Mouse (Mus musculus) limb, embryonic 14.5 days (tissue): ENCODE results near the gene Lmx1a. TPM values are rescaled to one million over a fixed set of nuclear protein-coding genes. Genes with fewer than 3 reads are reported as not detected.

Source experiments
- ATAC-seq: fragments of 200-750 bp; cut with Nextera tagmentation; 2 replicates; pipeline ENCODE4 v1.8.0; 2017; ENCODE audit warnings: low read depth, moderate number of reproducible peaks, moderate TSS enrichment; ENCODE audit not compliant: low FRiP score
- DNase-seq: peaks from one replicate; pipeline ENCODE4 v3.0.0-alpha.2; 2015; ENCODE audit warnings: low spot score
- H3K27ac ChIP-seq: fragments of 300-500 bp; sonication (generic); replicated peaks from 2 replicates; pipeline ENCODE4 v1.5.1; 2014; ENCODE audit warnings: low read depth, mild to moderate bottlenecking, low read length, moderate library complexity, mixed read lengths
- H3K27me3 ChIP-seq: fragments of 300-500 bp; sonication (generic); 2 replicates; pipeline ENCODE4 v1.6.1; 2014; ENCODE audit warnings: low read length, mixed read lengths; ENCODE audit not compliant: control insufficient read depth, insufficient read depth
- H3K36me3 ChIP-seq: fragments of 300-500 bp; sonication (generic); 2 replicates; pipeline ENCODE4 v1.6.1; 2014; ENCODE audit warnings: mild to moderate bottlenecking, low read length, moderate library complexity, mixed read lengths; ENCODE audit not compliant: control insufficient read depth, insufficient read depth
- H3K4me1 ChIP-seq: fragments of 300-500 bp; sonication (generic); 2 replicates; pipeline ENCODE4 v1.6.1; 2014; ENCODE audit warnings: antibody characterized with exemption, low read length, mixed read lengths; ENCODE audit not compliant: control insufficient read depth, insufficient read depth
- H3K4me2 ChIP-seq: fragments of 300-500 bp; sonication (generic); replicated peaks from 2 replicates; pipeline ENCODE4 v1.6.1; 2014; ENCODE audit warnings: low read depth, mild to moderate bottlenecking, low read length, moderate library complexity; ENCODE audit not compliant: severe bottlenecking
- H3K4me3 ChIP-seq: fragments of 300-500 bp; sonication (generic); replicated peaks from 2 replicates; pipeline ENCODE4 v1.5.1; 2014; ENCODE audit warnings: low read length
- H3K9ac ChIP-seq: fragments of 300-500 bp; sonication (generic); 2 replicates; pipeline ENCODE4 v1.6.1; 2014; ENCODE audit warnings: mild to moderate bottlenecking, low read depth, low read length, moderate library complexity; ENCODE audit not compliant: severe bottlenecking
- H3K9me3 ChIP-seq: fragments of 300-500 bp; sonication (generic); 2 replicates; pipeline ENCODE4 v1.6.1; 2016; ENCODE audit warnings: low read length; ENCODE audit not compliant: control insufficient read depth
- POLR2A ChIP-seq: fragments of 200-500 bp; IDR thresholded peaks from 2 replicates; pipeline ENCODE4 v1.8.0; 2012; ENCODE audit warnings: inconsistent platforms, mild to moderate bottlenecking, moderate library complexity, borderline replicate concordance; ENCODE audit not compliant: insufficient read depth, insufficient read length; ENCODE audit errors: extremely low read depth
- WGBS: fragments of 180-500 bp; shearing (Covaris S2); extraction: QIAGEN DNeasy Blood & Tissue Kit; methylation state at CpG from one replicate; pipeline ENCODE4 v1.1.7; 2014; 5-methylcytosine and 5-hydroxymethylcytosine counted together
- polyA plus RNA-seq, 2 experiments: library from polyadenylated mRNA; depleted of rRNA in 1 of 2; stranded (reverse) in 1 of 2; unstranded in 1 of 2; fragments of >200 nt; fragmentation: Nextera tagmentation in 1 of 2; extraction: Ambion mirVana in 1 of 2; gene quantifications; 2 replicates each; pipeline versions ENCODE4 v1.2.1 to v1.2.3; 2012 to 2014

The Lmx1a gene
- polyA plus RNA-seq, 2 experiments, result 0.37 to 0.57 TPM

- DNase-seq (no peak), ATAC-seq (no peak)
- Histone ChIP-seq H3K27ac (no peak overlapping the region), H3K27me3 (peaks cover 43% of the 10 kb centered on the region), H3K4me2 (no peak overlapping the region), H3K4me3 (no peak overlapping the region), H3K36me3 (no peaks in the 10 kb centered on the region), H3K9me3 (no peaks in the 10 kb centered on the region), H3K9ac (no peak overlapping the region), H3K4me1 (peaks cover 8% of the 10 kb centered on the region)
- no peak for TF ChIP-seq POLR2A
- 94% methylated on average over 3 of the region's 3 CpGs for WGBS
Observed at GRCm38 (mm10) chr1:167659065-167659464, 30.0 kb upstream of the Lmx1a start.

DNA sequence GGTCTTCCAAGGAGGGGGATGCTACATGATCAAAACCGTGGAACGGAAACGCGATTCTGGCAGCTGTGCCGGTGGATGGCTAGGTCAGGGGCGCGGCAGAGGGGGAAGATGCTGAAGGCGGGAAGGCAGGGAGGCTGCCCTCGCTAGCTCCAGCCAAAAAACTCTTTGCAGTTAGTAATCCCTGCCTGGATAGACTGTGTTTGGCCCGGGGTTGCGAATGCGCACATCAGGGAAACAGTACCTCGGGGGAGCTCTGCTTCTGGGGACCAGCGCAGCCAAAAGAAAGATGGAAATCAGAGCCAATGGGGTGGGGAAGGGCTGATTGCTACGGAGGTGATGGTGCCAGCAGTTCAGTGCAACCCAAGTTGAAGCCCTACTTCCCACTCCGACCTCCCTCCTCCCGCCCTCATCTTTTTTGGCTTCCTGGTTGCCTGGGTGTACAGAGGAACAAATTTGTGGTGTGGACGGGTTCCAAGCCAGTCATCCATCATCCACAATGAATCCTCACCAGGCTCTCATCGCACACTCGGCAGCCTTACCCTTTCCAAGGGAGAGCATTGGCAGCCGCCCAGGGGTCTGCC lies 28.4 kb upstream of the Lmx1a start:
- H3K4me2 ChIP-seq, result peak overlapping the region; percentile 57
- H3K4me1 ChIP-seq, result peaks cover 8% of the 10 kb centered on the region
- peak; percentile 61 for ATAC-seq
- DNase-seq, result peak; percentile 84
- H3K27ac ChIP-seq, result 0 out of 2 replicates have a peak overlapping the region, but pooled peaks have one; percentile 8
- no peaks in the 10 kb centered on the region for H3K9me3 ChIP-seq
- TF ChIP-seq POLR2A, result no peak
- WGBS, result 0% methylated on average over 21 of the region's 21 CpGs
- H3K27me3 ChIP-seq, result peaks cover 43% of the 10 kb centered on the region
- H3K9ac ChIP-seq, result peak overlapping the region; percentile 31
- H3K36me3 ChIP-seq, result no peaks in the 10 kb centered on the region
- peak overlapping the region; percentile 29 for H3K4me3 ChIP-seq

DNA sequence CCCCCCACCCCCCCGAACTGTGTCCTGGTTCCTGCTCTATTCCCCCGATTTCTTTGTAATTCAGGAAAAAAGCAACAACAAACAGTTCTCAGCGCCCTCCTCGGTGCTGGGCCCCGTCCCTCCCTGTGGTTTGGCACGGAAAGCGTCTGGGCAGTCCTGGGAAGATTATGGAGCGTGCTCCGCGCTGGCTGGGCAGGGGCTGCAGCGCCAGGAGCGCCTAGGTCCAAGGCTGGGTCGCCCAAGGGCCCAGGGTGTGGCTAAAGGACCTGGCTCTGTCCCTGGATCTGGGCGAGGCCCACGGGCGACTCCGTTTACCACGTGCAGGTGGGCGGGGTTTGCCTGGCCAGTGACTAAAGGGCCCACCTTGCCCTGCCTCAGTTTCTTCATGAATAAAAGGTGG lies 27.9 kb upstream of the Lmx1a start:
- peak overlapping the region; percentile 31 for H3K9ac ChIP-seq
- 0 out of 2 replicates have a peak overlapping the region, but pooled peaks have one; percentile 8 for H3K27ac ChIP-seq
- peak overlapping the region; percentile 29 for H3K4me3 ChIP-seq
- 2% methylated on average over 19 of the region's 19 CpGs for WGBS
- no peak for TF ChIP-seq POLR2A
- no peak for DNase-seq
- H3K4me1 ChIP-seq, result peaks cover 8% of the 10 kb centered on the region
- H3K27me3 ChIP-seq, result peaks cover 43% of the 10 kb centered on the region
- H3K9me3 ChIP-seq, result no peaks in the 10 kb centered on the region
- ATAC-seq, result peak; percentile 43
- no peaks in the 10 kb centered on the region for H3K36me3 ChIP-seq
- H3K4me2 ChIP-seq, result peak overlapping the region; percentile 57

DNA sequence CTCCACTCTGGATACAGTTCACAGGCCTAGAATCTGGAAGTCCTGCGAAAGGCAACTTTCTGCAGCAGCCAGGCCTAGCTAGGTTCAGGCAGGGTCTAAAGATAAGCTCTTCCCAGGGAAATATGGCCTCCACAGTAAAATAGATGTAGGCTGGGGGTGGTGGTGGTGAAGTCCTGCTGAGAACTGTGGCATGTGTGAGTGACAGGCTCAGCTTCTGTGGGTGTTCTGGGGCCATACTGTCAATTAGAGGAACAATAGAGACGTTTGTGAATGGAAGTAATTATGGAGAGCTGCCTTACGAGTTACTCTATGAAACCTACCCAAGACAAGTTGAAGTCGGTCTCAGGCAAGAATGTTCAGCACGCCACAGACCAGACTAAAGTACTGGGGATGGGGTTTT lies 25.9 kb upstream of the Lmx1a start:
- no peak overlapping the region for H3K4me3 ChIP-seq
- H3K27ac ChIP-seq, result no peak overlapping the region
- no peak overlapping the region for H3K9ac ChIP-seq
- 38% methylated on average over 5 of the region's 5 CpGs for WGBS
- no peaks in the 10 kb centered on the region for H3K36me3 ChIP-seq
- DNase-seq (no peak), ATAC-seq (no peak)
- no peak for TF ChIP-seq POLR2A
- H3K9me3 ChIP-seq, result no peaks in the 10 kb centered on the region
- peaks cover 39% of the 10 kb centered on the region for H3K27me3 ChIP-seq
- peaks cover 8% of the 10 kb centered on the region for H3K4me1 ChIP-seq
- H3K4me2 ChIP-seq, result no peak overlapping the region

- 0 out of 2 replicates have a peak, but pooled peaks have one; percentile 30 for TF ChIP-seq POLR2A
- WGBS, result 34% methylated on average over 6 of the region's 6 CpGs
- peak; percentile 68 for DNase-seq
- Histone ChIP-seq H3K4me3 (no peak overlapping the region), H3K9ac (no peak overlapping the region), H3K27me3 (peaks cover 39% of the 10 kb centered on the region), H3K9me3 (no peaks in the 10 kb centered on the region), H3K4me1 (no peaks in the 10 kb centered on the region), H3K27ac (no peak overlapping the region), H3K36me3 (no peaks in the 10 kb centered on the region), H3K4me2 (no peak overlapping the region)
- no peak for ATAC-seq
Observed at GRCm38 (mm10) chr1:167669796-167670195, 19.2 kb upstream of the Lmx1a start.
